Mouse (Mus musculus): ENCODE measurements around the gene Gtpbp1.

DNA sequence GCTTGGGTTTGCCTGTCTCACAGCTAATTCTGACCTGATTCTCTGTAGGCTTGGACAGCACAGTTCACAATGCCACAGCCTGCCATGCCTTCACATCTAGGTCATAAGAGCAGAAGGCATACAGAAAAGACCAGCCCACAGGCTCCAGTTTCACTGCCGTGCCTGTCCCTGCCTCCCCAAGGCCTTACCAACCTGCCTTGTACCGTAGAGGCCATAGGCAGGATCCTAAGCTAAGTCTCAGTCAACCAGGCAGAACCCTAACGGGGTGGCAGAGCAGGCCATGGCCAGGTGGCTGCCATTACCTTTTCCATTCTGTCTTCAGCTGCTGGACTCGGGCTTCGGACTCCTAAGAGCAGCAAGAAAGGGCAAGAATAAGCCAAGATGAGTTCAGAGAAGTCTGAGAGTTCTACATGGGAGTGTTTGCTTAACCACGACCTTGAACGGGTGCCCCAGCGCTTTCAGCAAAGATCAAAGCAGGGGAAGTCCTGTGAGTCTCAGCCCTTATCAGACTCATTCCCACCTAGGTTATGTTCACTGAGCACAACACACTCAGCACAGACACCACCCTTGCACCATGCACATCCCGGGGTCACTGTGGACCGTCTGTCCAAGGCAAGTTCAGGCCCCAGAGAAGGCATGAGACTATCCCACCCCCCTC, 38.2 kb downstream of the Gtpbp1 start:
- TF ChIP-seq CTCF (IDR thresholded peaks at IDR 0.05; ENCODE audit: low read depth) (no peak), EP300 (optimal IDR thresholded peaks at IDR 0.05) (no peak)
